Mouse (Mus musculus) erythroblast, embryonic 14.5 days (primary cell): ENCODE measurements around the gene Slc19a2.

Source experiments
- GATA1 ChIP-seq: IDR thresholded peaks from 2 replicates; pipeline ENCODE4 v1.6.1; 2012; ENCODE audit warnings: low read length, inconsistent platforms, mixed read lengths
- TAL1 ChIP-seq: IDR thresholded peaks from 3 replicates; pipeline ENCODE4 v1.6.1; 2012; ENCODE audit warnings: low read length, inconsistent platforms, mixed read lengths

DNA sequence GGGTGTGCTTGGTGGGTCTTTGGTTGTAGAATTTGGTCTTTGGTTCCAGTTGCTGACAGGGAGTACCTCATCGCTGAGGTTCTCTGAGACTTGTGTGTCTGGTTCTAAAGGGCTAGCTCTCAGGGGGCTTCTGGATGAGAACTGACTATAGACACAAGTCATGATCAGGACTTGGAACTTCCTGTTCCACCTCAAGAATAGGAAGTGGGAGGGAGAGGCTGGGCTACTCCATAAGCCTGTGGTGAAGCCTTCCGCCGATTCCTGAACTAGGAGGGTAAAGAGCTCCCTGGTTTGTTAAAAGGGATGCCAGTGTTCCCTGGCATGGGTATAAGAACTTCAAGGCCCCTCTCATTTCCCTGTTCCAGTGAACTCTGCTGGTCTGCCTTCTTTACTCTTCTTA is 35.2 kb downstream of the Slc19a2 start:
- TF ChIP-seq GATA1, result no peak
- no peak for TF ChIP-seq TAL1
